Mouse (Mus musculus): ENCODE measurements around the gene Slc6a18. TPM values are rescaled to one million over a fixed set of nuclear protein-coding genes. Genes with fewer than 3 reads are reported as not detected.

The Slc6a18 gene
- polyA plus RNA-seq, 1 experiment from 2014 or later = not detected

DNA sequence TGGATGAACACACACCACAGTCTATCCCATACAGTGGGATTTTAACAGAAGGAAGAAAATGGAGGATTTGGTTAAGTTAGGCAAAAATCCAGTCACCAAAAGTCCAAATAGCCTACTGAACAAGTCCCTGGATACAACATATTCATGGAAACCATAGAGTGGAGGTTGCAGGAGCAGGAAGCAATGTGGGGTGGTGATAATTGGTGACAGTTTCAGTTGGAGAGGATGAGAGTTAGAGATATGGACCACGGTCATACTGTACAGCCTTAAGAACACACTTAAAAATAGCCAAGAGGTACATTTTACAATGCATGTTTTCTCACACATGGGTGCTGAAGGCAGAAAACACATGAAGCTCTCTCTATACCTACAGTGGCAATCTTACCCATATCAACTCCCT lies 17.1 kb upstream of the Slc6a18 start:
- Histone ChIP-seq H3K27ac (ENCODE audit: low read length) (no peak overlapping the region), H3K27me3 (ENCODE audit: control insufficient read depth, insufficient read depth, low read depth, low read length) (no peaks in the 10 kb centered on the region; the same call in 1 of the 2 replicates), H3K4me1 (ENCODE audit: control insufficient read depth, insufficient read depth, low read length) (no peaks in the 10 kb centered on the region), H3K9me3 (replicated peaks; ENCODE audit: control insufficient read depth, low read length, poor library complexity, severe bottlenecking) (no peaks in the 10 kb centered on the region), H3K36me3 (ENCODE audit: control insufficient read depth, insufficient read depth, low read length) (no peaks in the 10 kb centered on the region), H3K4me3 (ENCODE audit: low read depth, low read length) (no peak overlapping the region), H3K9ac (ENCODE audit: low read depth, low read length) (no peak overlapping the region), H3K4me2 (ENCODE audit: low read length) (no peak overlapping the region)
- ATAC-seq = no peak
- WGBS = 88% methylated on average over 1 of the region's 1 CpGs

DNA sequence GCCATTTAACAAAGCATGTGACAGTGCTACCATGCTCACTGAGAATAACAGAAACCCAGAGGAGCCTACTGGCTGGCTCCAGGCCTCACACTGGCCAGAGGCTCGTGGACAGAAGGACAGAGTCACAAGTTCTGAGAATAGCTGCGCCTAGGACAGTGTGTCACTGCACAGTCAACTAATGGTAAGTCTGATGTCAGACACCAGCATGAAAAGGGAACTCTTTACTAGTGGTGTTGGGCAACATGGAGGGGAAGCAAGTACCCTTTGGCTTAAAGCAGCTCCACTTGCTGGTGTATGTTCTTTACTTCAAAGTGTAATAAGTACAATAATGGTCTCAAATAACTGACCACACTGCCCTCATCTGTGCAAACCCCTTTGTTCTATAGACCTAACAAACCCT lies 15.5 kb upstream of the Slc6a18 start:
- Histone ChIP-seq H3K36me3 (ENCODE audit: control insufficient read depth, insufficient read depth, low read length) (no peaks in the 10 kb centered on the region), H3K27ac (ENCODE audit: low read length) (no peak overlapping the region), H3K4me3 (ENCODE audit: low read depth, low read length) (no peak overlapping the region), H3K27me3 (ENCODE audit: control insufficient read depth, insufficient read depth, low read depth, low read length) (no peaks in the 10 kb centered on the region; the same call in 1 of the 2 replicates), H3K4me1 (ENCODE audit: control insufficient read depth, insufficient read depth, low read length) (no peaks in the 10 kb centered on the region), H3K4me2 (ENCODE audit: low read length) (no peak overlapping the region), H3K9me3 (replicated peaks; ENCODE audit: control insufficient read depth, low read length, poor library complexity, severe bottlenecking) (no peaks in the 10 kb centered on the region), H3K9ac (ENCODE audit: low read depth, low read length) (no peak overlapping the region)
- 71% methylated on average over 2 of the region's 2 CpGs for WGBS
- no peak for ATAC-seq

DNA sequence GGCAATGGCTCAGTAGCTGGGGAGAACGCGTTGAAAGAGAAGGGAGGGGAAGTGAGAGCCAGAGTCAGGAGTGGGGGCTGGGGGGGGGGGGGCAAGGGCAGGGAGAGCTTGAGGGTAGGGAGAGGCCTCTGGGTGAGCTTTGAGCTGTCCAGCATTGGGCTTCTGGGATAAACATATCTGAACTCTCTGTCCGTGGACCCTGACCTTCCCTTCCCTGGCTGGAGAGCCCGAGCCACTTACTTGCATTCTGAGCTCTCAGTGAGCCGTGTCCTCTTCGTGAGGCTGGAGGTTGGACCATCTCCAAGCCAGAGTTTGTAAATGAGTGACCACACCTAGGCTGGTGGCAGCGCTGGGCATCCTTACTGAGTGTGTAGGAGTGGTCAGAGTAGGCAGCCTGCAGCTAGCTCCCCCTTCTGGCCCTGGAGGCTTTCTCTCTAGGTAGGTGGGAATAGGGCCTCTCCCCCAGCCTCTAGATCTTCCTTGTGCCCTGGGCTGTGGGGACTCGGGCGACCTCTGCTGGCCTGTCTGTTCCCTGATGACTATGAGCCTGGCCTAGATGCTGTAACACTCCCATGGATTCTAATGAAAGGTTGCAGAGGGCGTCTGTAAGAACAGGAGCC lies 14.5 kb upstream of the Slc6a18 start:
- Histone ChIP-seq H3K9ac (ENCODE audit: low read depth, low read length) (no peak overlapping the region), H3K4me3 (ENCODE audit: low read depth, low read length) (no peak overlapping the region), H3K36me3 (ENCODE audit: control insufficient read depth, insufficient read depth, low read length) (no peaks in the 10 kb centered on the region), H3K27ac (ENCODE audit: low read length) (no peak overlapping the region), H3K4me2 (ENCODE audit: low read length) (no peak overlapping the region), H3K27me3 (ENCODE audit: control insufficient read depth, insufficient read depth, low read depth, low read length) (no peaks in the 10 kb centered on the region; the same call in 1 of the 2 replicates), H3K9me3 (replicated peaks; ENCODE audit: control insufficient read depth, low read length, poor library complexity, severe bottlenecking) (no peaks in the 10 kb centered on the region), H3K4me1 (ENCODE audit: control insufficient read depth, insufficient read depth, low read length) (no peaks in the 10 kb centered on the region)
- WGBS = 34% methylated on average over 10 of the region's 10 CpGs
- peak; percentile 71 for ATAC-seq

DNA sequence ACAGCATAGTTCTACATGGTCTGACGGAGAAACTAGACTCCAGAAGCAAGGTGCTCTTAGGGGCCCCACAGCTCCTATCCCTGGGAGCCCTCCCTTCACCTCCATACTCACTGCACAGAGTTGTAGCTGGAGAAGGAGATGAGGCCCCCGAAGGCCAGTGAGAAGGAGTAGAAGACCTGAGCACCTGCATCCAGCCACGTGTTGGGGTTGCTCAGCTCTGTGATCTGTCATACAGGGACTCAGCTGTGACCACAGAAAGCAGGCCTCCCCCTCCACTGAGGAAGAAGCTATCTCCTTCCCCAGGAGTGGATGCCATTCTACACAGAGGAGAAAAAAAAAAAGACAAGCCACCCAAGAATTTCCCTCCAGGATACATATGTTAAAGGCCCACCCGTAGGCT lies 11.1 kb upstream of the Slc6a18 start:
- no peaks in the 10 kb centered on the region for H3K36me3 ChIP-seq (ENCODE audit: control insufficient read depth, insufficient read depth, low read length)
- WGBS = 93% methylated on average over 4 of the region's 4 CpGs
- H3K4me1 ChIP-seq (ENCODE audit: control insufficient read depth, insufficient read depth, low read length) = no peaks in the 10 kb centered on the region
- no peak overlapping the region for H3K4me3 ChIP-seq (ENCODE audit: low read depth, low read length)
- no peak overlapping the region for H3K9ac ChIP-seq (ENCODE audit: low read depth, low read length)
- H3K27ac ChIP-seq (ENCODE audit: low read length) = no peak overlapping the region
- no peak overlapping the region for H3K4me2 ChIP-seq (ENCODE audit: low read length)
- no peaks in the 10 kb centered on the region for H3K27me3 ChIP-seq (ENCODE audit: control insufficient read depth, insufficient read depth, low read depth, low read length)
- no peak for ATAC-seq
- no peaks in the 10 kb centered on the region for H3K9me3 ChIP-seq (replicated peaks; ENCODE audit: control insufficient read depth, low read length, poor library complexity, severe bottlenecking)

DNA sequence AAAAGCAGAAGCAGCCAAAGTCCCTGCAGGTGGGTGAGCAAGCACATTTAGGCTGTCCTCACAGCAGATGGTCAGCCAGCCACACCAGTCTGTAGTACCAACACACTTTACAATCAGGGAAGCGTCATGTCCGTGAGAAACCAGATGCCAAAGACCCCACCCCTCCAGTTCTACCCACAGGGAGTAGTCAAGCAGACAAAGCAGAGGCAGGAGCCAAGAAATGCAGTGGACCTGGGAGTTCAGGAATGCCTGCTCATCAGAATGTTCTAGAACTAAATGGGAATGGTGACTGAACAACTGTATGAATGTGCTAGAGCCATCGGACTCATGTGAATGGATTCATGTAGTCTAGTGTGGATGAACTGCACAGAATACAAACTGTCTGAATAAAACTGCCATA lies 9.8 kb upstream of the Slc6a18 start:
- ATAC-seq = no peak
- WGBS = 84% methylated on average over 3 of the region's 3 CpGs

DNA sequence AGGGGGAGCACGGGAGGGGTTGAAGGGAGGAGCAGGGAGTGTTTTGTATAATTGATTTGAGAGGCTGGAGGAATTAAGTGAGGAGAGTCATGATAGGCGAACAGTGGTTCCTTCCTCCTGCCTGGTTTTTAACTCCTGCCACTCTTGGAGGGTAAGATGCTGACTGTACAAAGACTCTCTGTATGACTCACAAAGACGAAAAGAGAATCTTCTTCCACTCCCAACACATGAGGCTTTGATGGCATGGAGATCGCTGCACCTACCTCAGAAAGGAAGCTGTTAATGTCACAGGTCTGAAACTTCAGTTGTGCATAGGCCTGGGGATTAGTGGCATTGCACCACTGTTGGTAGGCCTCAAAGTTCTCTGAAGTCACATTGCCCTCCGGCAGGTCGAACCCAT lies 7.7 kb upstream of the Slc6a18 start:
- no peak overlapping the region for H3K9ac ChIP-seq (ENCODE audit: low read depth, low read length)
- H3K4me1 ChIP-seq (ENCODE audit: control insufficient read depth, insufficient read depth, low read length) = no peaks in the 10 kb centered on the region
- no peak overlapping the region for H3K4me2 ChIP-seq (ENCODE audit: low read length)
- H3K27ac ChIP-seq (ENCODE audit: low read length) = no peak overlapping the region
- no peaks in the 10 kb centered on the region for H3K9me3 ChIP-seq (replicated peaks; ENCODE audit: control insufficient read depth, low read length, poor library complexity, severe bottlenecking)
- ATAC-seq = no peak
- H3K36me3 ChIP-seq (ENCODE audit: control insufficient read depth, insufficient read depth, low read length) = no peaks in the 10 kb centered on the region
- WGBS = 85% methylated on average over 6 of the region's 6 CpGs
- no peaks in the 10 kb centered on the region for H3K27me3 ChIP-seq (ENCODE audit: control insufficient read depth, insufficient read depth, low read depth, low read length)
- H3K4me3 ChIP-seq (ENCODE audit: low read depth, low read length) = no peak overlapping the region

More for the DNA sequence above, 9.8 kb upstream of the Slc6a18 start:
- Histone ChIP-seq H3K9me3 (replicated peaks; ENCODE audit: control insufficient read depth, low read length, poor library complexity, severe bottlenecking) (no peaks in the 10 kb centered on the region), H3K4me2 (ENCODE audit: low read length) (no peak overlapping the region), H3K27me3 (ENCODE audit: control insufficient read depth, insufficient read depth, low read depth, low read length) (no peaks in the 10 kb centered on the region), H3K9ac (ENCODE audit: low read depth, low read length) (no peak overlapping the region), H3K4me3 (ENCODE audit: low read depth, low read length) (no peak overlapping the region), H3K27ac (ENCODE audit: low read length) (no peak overlapping the region), H3K36me3 (ENCODE audit: control insufficient read depth, insufficient read depth, low read length) (no peaks in the 10 kb centered on the region), H3K4me1 (ENCODE audit: control insufficient read depth, insufficient read depth, low read length) (no peaks in the 10 kb centered on the region)

DNA sequence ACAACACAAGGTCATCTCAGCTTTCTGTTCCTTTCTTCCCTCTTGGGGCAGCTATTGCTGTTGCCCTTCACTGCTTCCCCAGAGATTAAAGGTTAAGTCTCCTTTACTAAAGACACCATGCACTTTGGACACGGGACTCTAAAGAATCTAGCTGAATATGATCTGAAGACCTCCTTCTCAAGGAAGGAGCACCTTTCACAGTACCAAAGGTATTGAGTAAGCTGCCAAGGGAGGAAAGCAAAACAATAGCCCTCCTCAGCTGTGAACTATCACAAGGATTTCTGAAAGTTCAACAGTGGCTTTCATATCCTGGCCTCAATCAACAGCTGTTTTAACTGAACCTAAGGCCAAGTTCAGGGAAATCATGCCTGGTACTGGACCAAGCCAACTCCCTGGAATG lies 6.6 kb upstream of the Slc6a18 start:
- H3K27me3 ChIP-seq (ENCODE audit: control insufficient read depth, insufficient read depth, low read depth, low read length) = no peaks in the 10 kb centered on the region
- no peak overlapping the region for H3K4me2 ChIP-seq (ENCODE audit: low read length)
- H3K4me1 ChIP-seq (ENCODE audit: control insufficient read depth, insufficient read depth, low read length) = no peaks in the 10 kb centered on the region
- H3K9me3 ChIP-seq (replicated peaks; ENCODE audit: control insufficient read depth, low read length, poor library complexity, severe bottlenecking) = no peaks in the 10 kb centered on the region
- WGBS = 90% methylated on average over 1 of the region's 1 CpGs
- no peak for ATAC-seq
- H3K36me3 ChIP-seq (ENCODE audit: control insufficient read depth, insufficient read depth, low read length) = no peaks in the 10 kb centered on the region
- no peak overlapping the region for H3K4me3 ChIP-seq (ENCODE audit: low read depth, low read length)
- no peak overlapping the region for H3K9ac ChIP-seq (ENCODE audit: low read depth, low read length)
- no peak overlapping the region for H3K27ac ChIP-seq (ENCODE audit: low read length)

DNA sequence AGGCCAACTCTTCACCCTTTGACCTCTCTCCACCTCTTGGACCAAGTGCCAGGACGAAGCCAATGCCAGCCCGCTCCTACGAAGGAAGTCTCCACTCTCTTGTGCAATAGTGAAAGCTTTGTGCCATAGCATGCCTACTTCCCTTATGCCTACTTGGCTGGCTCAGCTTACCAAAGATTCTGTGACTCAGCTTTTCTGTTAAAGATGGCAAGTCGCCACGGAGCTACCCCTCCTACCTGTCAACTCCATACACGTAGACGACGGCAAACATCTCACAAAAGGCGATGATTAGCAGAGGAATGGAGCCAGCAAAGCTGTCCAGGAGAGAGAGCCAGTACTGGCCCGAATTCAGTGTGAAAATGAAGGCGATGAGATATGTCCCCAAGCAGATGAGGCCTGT lies 5.9 kb upstream of the Slc6a18 start:
- H3K4me1 ChIP-seq (ENCODE audit: control insufficient read depth, insufficient read depth, low read length) = no peaks in the 10 kb centered on the region
- no peaks in the 10 kb centered on the region for H3K27me3 ChIP-seq (ENCODE audit: control insufficient read depth, insufficient read depth, low read depth, low read length)
- H3K36me3 ChIP-seq (ENCODE audit: control insufficient read depth, insufficient read depth, low read length) = no peaks in the 10 kb centered on the region
- WGBS = 85% methylated on average over 11 of the region's 11 CpGs
- no peak overlapping the region for H3K4me3 ChIP-seq (ENCODE audit: low read depth, low read length)
- ATAC-seq = no peak
- H3K9me3 ChIP-seq (replicated peaks; ENCODE audit: control insufficient read depth, low read length, poor library complexity, severe bottlenecking) = no peaks in the 10 kb centered on the region
- no peak overlapping the region for H3K27ac ChIP-seq (ENCODE audit: low read length)
- H3K9ac ChIP-seq (ENCODE audit: low read depth, low read length) = no peak overlapping the region
- no peak overlapping the region for H3K4me2 ChIP-seq (ENCODE audit: low read length)

DNA sequence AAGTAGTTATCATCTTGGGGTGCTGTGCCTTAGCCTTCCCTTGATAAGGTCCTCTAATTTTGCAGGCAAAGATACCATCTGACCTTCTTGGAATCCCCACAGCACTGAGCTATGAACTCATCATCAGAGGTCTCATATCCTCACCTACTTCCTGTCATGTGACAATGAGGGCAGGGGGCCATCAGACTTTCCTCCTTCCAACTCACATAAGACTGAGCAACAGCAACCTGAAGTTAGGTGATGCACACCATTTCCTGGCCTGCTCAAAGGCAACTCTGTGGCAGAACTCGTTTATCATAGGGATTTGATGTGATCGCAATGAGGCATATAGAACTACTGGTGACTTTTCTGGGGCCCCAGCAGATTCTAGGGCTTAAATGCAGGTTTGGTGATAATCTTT lies 4.4 kb upstream of the Slc6a18 start:
- H3K4me3 ChIP-seq (ENCODE audit: low read depth, low read length) = no peak overlapping the region
- ATAC-seq = no peak
- WGBS = 86% methylated on average over 2 of the region's 2 CpGs

More for the DNA sequence above, 4.4 kb upstream of the Slc6a18 start:
- H3K4me2 ChIP-seq (ENCODE audit: low read length) = no peak overlapping the region
- no peaks in the 10 kb centered on the region for H3K27me3 ChIP-seq (ENCODE audit: control insufficient read depth, insufficient read depth, low read depth, low read length)
- H3K36me3 ChIP-seq (ENCODE audit: control insufficient read depth, insufficient read depth, low read length) = no peaks in the 10 kb centered on the region
- no peak overlapping the region for H3K9ac ChIP-seq (ENCODE audit: low read depth, low read length)
- H3K27ac ChIP-seq (ENCODE audit: low read length) = no peak overlapping the region
- H3K4me1 ChIP-seq (ENCODE audit: control insufficient read depth, insufficient read depth, low read length) = no peaks in the 10 kb centered on the region
- no peaks in the 10 kb centered on the region for H3K9me3 ChIP-seq (replicated peaks; ENCODE audit: control insufficient read depth, low read length, poor library complexity, severe bottlenecking)
